Mouse (Mus musculus): ENCODE measurements around the gene Ces1c.

Ces1c gene

GRCm38 (mm10) chr8:93131233-93131980 lies at the start of gene Ces1c:
Ces1c (minus strand) TSS chr8:93131283.
- DNase-seq, result no peak

GRCm38 (mm10) chr8:93180581-93181129 lies 49.6 kb upstream of the Ces1c start:
- no peak for DNase-seq

- DNase-seq, result no peak
Measured at GRCm38 (mm10) chr8:93176593-93176992, 45.5 kb upstream of the Ces1c start.

- no peak for DNase-seq
Measured at GRCm38 (mm10) chr8:93174554-93174953, 43.5 kb upstream of the Ces1c start.

GRCm38 (mm10) chr8:93171846-93172590 lies 40.9 kb upstream of the Ces1c start:
- no peak for DNase-seq

GRCm38 (mm10) chr8:93163363-93163762 lies 32.3 kb upstream of the Ces1c start:
- no peak for DNase-seq

GRCm38 (mm10) chr8:93151401-93151800 lies 20.3 kb upstream of the Ces1c start:
- DNase-seq, result no peak

- no peak for DNase-seq
Measured at GRCm38 (mm10) chr8:93147331-93147730, 16.2 kb upstream of the Ces1c start.

GRCm38 (mm10) chr8:93140696-93141095 lies 9.6 kb upstream of the Ces1c start:
- DNase-seq, result peak; percentile 4

GRCm38 (mm10) chr8:93132196-93132595 lies 1.1 kb upstream of the Ces1c start:
- no peak for DNase-seq

GRCm38 (mm10) chr8:93126476-93126875 lies 4.6 kb downstream of the Ces1c start:
- DNase-seq, result no peak

- no peak for DNase-seq
Measured at GRCm38 (mm10) chr8:93122005-93122404, 9.1 kb downstream of the Ces1c start.

- no peak for DNase-seq
Measured at GRCm38 (mm10) chr8:93095376-93095775, 35.7 kb downstream of the Ces1c start.

GRCm38 (mm10) chr8:93091324-93091723 lies 39.8 kb downstream of the Ces1c start:
- DNase-seq, result no peak

- no peak for DNase-seq
Measured at GRCm38 (mm10) chr8:93088686-93089122, 42.4 kb downstream of the Ces1c start.

- no peak for DNase-seq
Measured at GRCm38 (mm10) chr8:93088193-93088592, 42.9 kb downstream of the Ces1c start.

- no peak for DNase-seq
Measured at GRCm38 (mm10) chr8:93079887-93080286, 51.2 kb downstream of the Ces1c start, which contains the start of gene Ces1b. Ces1b (minus strand) TSS chr8:93080017.

GRCm38 (mm10) chr8:93075251-93075650 lies 55.8 kb downstream of the Ces1c start:
- no peak for DNase-seq

- no peak for DNase-seq
Measured at GRCm38 (mm10) chr8:93063416-93064117, 67.5 kb downstream of the Ces1c start.

- DNase-seq, result no peak
Measured at GRCm38 (mm10) chr8:93059185-93059584, 71.9 kb downstream of the Ces1c start.

GRCm38 (mm10) chr8:93055238-93055637 lies 75.8 kb downstream of the Ces1c start:
- no peak for DNase-seq
